Mouse (Mus musculus) neutrophil, adult 65 days (primary cell): ENCODE measurements around the gene Nbeal2. TPM values are rescaled to one million over a fixed set of nuclear protein-coding genes. Genes with fewer than 3 reads are reported as not detected.

Experiments
- total RNA-seq: library from RNA; stranded (reverse); gene quantifications from 2 replicates; pipeline ENCODE4 v1.2.4, GENCODE M21; 2023

The Nbeal2 gene
- 300 and 394 TPM in 2 replicates for total RNA-seq

GRCm38 (mm10) chr9:110653655-110654461 is at the start of gene Nbeal2:
Gene Nbeal2 (minus strand): TSS chr9:110654161.

GRCm38 (mm10) chr9:110656249-110657221 is 2.6 kb upstream of the Nbeal2 start, which contains the start of gene Ccdc12:
Gene Ccdc12 (plus strand): TSS chr9:110656503.

GRCm38 (mm10) chr9:110624361-110625166 is 29.4 kb downstream of the Nbeal2 start, which contains the start of gene Nradd:
Gene Nradd (minus strand): TSS chr9:110624452.

Other genes starting within 250 kb of the Nbeal2 start
- gene Ptpn23, start 245.9 kb downstream of the Nbeal2 start, total RNA-seq: 96.0 and 140 TPM in 2 replicates
- 16,658 and 19,232 TPM in 2 replicates for gene Ngp, start 234.4 kb downstream of the Nbeal2 start, total RNA-seq
- 60.7 and 68.6 TPM in 2 replicates for gene Klhl18, start 177.5 kb downstream of the Nbeal2 start, total RNA-seq
- gene Kif9, start 177.2 kb downstream of the Nbeal2 start, total RNA-seq: 0.82 and 2.5 TPM in 2 replicates
- gene Setd2, start 121.6 kb downstream of the Nbeal2 start, total RNA-seq: 112 and 152 TPM in 2 replicates
- 4.7 and 5.2 TPM in 2 replicates for gene Nradd, start 29.7 kb downstream of the Nbeal2 start, total RNA-seq
- gene Ccdc12, start 2.3 kb upstream of the Nbeal2 start, total RNA-seq: 131 and 158 TPM in 2 replicates
- gene Myl3, start 87.7 kb upstream of the Nbeal2 start, total RNA-seq: not detected in 2 replicates
- gene Pth1r, start 93.0 kb upstream of the Nbeal2 start, total RNA-seq: 0.39 and 0.47 TPM in 2 replicates
- gene Prss42, start 144.0 kb upstream of the Nbeal2 start, total RNA-seq: not detected in 2 replicates
- not detected in 2 replicates for gene Prss44, start 159.8 kb upstream of the Nbeal2 start, total RNA-seq
- gene Prss43, start 172.5 kb upstream of the Nbeal2 start, total RNA-seq: not detected in 2 replicates
- gene Prss45, start 180.4 kb upstream of the Nbeal2 start, total RNA-seq: not detected in 2 replicates
- not detected in 2 replicates for gene Prss46, start 190.3 kb upstream of the Nbeal2 start, total RNA-seq
- gene Prss50, start 203.8 kb upstream of the Nbeal2 start, total RNA-seq: not detected in 2 replicates
- 0.29 and 0.38 TPM in 2 replicates for gene Als2cl, start 225.7 kb upstream of the Nbeal2 start, total RNA-seq
- not detected in 2 replicates for gene Tmie, start 226.0 kb upstream of the Nbeal2 start, total RNA-seq